Mouse (Mus musculus) macrophage (primary cell): ENCODE measurements around the gene Adk. TPM values are rescaled to one million over a fixed set of nuclear protein-coding genes. Genes with fewer than 3 reads are reported as not detected.

ENCODE experiments used
- H3K27ac ChIP-seq: fragments of 350-480 bp; formaldehyde crosslinking; 2 replicates; pipeline ENCODE4 v1.9.0; 2021
- H3K36me3 ChIP-seq: fragments of 350-480 bp; formaldehyde crosslinking; 2 replicates; pipeline ENCODE4 v1.9.0; 2021; ENCODE audit errors: inconsistent target
- H3K4me3 ChIP-seq: fragments of 350-480 bp; formaldehyde crosslinking; 2 replicates; pipeline ENCODE4 v1.9.0; 2021; ENCODE audit errors: inconsistent target
- H3K79me2 ChIP-seq: fragments of 350-480 bp; formaldehyde crosslinking; 2 replicates; pipeline ENCODE4 v1.9.0; 2021; ENCODE audit errors: inconsistent target
- WGBS: methylation state at CpG from one replicate; pipeline ENCODE4 v1.1.7; 2026; ENCODE audit warnings: inconsistent platforms; ENCODE audit not compliant: missing documents; 5-methylcytosine and 5-hydroxymethylcytosine counted together
- polyA plus RNA-seq: library from polyadenylated mRNA; stranded (reverse); fragments of 250-400 nt; gene quantifications from 3 replicates; pipeline ENCODE4 v1.2.4, GENCODE M21; 2018; ENCODE audit warnings: inconsistent platforms

The Adk gene
- polyA plus RNA-seq, 1 experiment from 2014 or later = 54.9 TPM

DNA sequence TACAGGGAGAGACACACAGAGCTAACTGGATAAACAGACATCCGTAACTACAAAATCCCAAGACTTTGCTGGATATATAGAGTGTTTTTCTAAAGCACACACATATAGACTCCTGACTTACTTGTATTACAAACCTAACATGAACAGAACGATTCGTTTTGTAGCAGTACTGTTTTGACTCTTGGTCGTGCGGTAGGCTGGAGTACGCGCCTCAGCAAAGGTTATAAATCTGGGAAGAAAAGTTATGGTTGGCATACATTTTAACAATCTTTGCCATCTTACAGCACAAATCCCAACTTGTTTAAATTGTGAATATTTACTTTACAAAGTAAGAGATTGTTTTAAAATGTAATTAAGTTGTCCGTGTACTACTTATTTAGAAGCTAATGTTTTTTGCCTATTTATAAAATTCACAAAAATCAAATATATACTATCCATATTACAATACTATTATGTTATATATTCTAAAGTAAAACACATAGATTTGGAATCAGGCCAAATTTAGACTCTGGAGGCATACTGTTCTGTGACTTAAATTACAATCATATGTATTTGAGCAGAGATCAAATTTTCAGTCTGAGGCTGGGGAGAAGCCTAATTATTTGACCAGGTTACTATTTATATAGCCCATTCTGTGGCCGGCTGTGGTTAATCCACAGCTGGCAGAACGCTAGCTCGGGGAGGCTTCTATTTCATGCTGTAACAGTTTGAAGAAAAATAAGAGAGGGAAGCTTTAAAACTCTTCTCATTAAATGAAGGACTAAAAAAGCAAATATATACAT lies 261.4 kb downstream of the Adk start:
- WGBS = 93% methylated on average over 10 of the region's 11 CpGs
- Histone ChIP-seq H3K4me3 (no peak overlapping the region), H3K27ac (no peak overlapping the region), H3K79me2 (no peaks in the 10 kb centered on the region), H3K36me3 (no peaks in the 10 kb centered on the region)

DNA sequence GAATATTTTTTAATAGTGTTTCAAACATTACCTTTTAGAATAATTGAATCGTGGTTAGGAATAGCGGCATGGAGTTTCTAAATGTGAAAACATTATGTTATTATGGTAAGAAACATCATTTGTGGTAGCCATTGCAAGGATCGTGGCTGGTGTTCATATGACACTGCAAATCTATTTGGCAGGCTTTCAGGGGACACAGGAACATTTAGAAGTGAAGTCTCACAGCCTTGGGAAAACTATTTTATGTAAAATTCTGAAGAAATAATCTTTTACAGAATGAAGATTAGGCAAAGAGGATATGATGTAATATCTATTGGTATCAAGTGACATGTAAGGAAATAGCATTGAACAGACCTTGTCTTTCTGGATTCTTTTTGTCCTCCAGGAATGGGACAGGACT lies 262.1 kb downstream of the Adk start:
- no peaks in the 10 kb centered on the region for H3K79me2 ChIP-seq
- no peak overlapping the region for H3K4me3 ChIP-seq
- H3K36me3 ChIP-seq = no peaks in the 10 kb centered on the region
- no peak overlapping the region for H3K27ac ChIP-seq
- 59% methylated on average over 3 of the region's 3 CpGs for WGBS

DNA sequence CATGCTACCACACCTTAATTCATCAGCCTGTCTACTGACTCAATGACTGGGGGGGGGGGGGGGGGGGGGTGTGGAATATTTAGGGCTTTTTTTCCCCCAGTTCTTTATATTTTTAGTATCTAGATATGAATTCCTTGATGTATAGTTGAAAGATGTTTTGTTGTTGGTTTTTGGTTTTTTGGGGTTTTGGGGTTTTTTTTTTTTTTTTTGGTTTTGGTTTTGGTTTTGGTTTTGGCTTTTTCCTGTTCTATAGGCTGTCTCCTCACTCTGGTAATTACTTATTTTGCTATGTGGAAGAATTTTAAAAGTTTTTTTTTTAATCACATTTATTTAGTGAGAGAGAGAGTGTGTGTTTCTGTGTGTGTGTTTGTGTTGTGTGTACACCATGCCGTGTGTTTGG lies 282.5 kb downstream of the Adk start:
- Histone ChIP-seq H3K36me3 (no peaks in the 10 kb centered on the region), H3K27ac (no peak overlapping the region), H3K79me2 (no peaks in the 10 kb centered on the region), H3K4me3 (no peak overlapping the region)
- WGBS = 75% methylated on average over 1 of the region's 1 CpGs

DNA sequence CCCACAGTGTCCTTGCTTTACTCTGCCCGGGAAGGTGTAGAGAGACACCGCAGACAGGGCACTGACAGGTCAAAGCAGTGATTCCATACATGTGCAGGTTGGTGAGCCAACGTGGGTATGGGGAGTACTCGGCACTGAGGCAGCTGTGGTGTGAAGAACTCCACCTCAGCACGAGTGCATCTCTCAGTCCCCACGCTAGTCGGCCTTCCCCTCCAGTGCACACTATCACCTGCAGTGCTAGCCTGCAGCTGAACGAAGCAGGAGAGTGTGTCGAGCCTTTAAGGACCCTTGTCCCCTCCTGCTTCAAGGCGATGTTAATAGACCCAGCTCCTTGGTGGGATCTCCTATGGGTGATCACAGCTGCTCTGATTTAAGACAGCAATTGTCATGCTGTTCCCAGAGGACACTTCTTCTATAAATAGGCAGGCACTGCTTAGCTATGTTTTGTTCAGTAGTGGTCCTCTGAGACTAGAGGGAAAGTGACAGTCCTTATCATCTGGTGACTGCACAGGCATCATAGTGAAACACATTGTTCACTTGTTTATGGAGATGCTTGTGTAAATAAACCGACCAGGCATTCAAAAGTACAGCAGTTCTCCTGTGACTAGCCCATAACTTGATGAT lies 283.4 kb downstream of the Adk start:
- H3K4me3 ChIP-seq = no peak overlapping the region
- H3K36me3 ChIP-seq = no peaks in the 10 kb centered on the region
- WGBS = 94% methylated on average over 11 of the region's 11 CpGs
- no peak overlapping the region for H3K27ac ChIP-seq
- no peaks in the 10 kb centered on the region for H3K79me2 ChIP-seq

DNA sequence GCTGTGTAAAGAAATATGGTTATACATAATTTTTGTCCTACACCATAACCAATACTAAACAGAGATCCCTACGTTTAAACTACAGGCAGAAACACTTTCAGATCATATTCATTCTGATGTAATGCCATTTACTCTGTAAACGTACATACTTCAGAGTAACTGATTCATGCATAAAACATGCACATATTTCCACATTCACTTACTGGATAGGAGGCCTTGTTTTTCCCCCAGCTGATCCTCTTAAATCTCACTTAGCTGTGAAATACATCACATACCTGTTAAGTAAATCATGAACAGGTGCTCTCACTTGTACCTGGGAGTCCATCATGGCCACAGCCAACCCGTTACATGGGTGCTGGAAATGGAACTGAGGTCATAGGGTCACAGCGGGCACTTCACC lies 285.6 kb downstream of the Adk start:
- 94% methylated on average over 4 of the region's 4 CpGs for WGBS
- Histone ChIP-seq H3K27ac (no peak overlapping the region), H3K79me2 (no peaks in the 10 kb centered on the region), H3K36me3 (no peaks in the 10 kb centered on the region), H3K4me3 (no peak overlapping the region)

DNA sequence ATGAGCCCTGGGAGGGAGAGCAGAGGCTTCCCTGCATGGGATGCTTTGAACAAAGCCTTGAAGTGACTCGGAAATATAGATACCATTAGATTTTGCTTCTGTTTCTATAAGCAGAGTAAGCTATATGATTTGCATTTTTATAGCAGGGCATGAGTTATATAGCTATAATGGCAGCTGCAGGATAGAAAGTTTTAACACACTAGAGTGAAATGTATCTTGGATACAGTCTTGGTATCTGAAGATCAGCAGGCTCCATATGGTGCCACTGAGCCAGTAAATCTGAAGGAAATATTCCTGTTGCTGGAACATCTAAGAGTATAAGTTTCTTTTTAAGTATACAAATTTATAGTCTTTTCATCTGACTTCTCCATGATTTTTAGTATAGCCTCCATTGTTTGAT lies 288.8 kb downstream of the Adk start:
- H3K27ac ChIP-seq = no peak overlapping the region
- WGBS = 91% methylated on average over 1 of the region's 1 CpGs
- H3K36me3 ChIP-seq = no peaks in the 10 kb centered on the region
- H3K79me2 ChIP-seq = no peaks in the 10 kb centered on the region
- no peak overlapping the region for H3K4me3 ChIP-seq

DNA sequence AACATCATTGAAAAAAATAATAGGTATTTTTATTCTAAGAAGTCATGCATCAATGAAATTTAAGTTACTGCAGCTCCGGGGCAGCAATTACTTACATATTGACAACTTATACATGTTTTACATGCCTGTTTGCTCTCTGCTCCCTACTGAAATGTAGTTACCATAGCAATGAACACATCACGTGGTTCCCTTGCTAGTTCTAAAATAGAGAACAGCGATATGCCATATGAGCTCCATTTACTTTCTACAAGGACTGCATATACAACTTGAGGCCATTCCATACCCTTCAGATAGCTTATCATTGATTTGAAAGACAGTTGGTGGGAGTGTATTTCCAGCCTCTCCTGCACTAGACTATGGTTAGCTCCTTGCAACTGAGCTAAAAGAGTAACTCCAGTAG lies 290.6 kb downstream of the Adk start:
- no peaks in the 10 kb centered on the region for H3K79me2 ChIP-seq
- 92% methylated on average over 3 of the region's 3 CpGs for WGBS
- no peak overlapping the region for H3K27ac ChIP-seq
- no peak overlapping the region for H3K4me3 ChIP-seq
- H3K36me3 ChIP-seq = no peaks in the 10 kb centered on the region

DNA sequence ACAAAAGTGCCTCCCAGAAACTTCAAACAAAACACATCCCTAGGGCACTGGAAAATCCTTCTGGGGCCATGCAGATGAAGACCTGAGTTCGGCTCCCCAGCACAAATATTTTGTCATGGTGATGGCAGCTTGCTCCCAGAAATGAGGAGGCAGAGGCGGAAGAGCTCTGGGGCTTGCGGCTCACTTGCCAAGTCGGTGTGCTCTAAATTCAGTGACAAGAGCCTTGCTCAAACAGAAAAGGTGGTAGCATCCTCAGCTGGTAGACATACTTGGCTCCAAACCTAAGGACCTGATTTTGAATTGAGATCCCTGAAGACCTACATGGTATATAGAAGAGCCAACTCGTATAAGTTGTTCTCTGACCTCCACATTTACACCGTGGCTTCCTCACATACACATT lies 292.5 kb downstream of the Adk start:
- Histone ChIP-seq H3K4me3 (no peak overlapping the region), H3K79me2 (no peaks in the 10 kb centered on the region), H3K36me3 (no peaks in the 10 kb centered on the region), H3K27ac (no peak overlapping the region)
- WGBS = 91% methylated on average over 6 of the region's 6 CpGs

DNA sequence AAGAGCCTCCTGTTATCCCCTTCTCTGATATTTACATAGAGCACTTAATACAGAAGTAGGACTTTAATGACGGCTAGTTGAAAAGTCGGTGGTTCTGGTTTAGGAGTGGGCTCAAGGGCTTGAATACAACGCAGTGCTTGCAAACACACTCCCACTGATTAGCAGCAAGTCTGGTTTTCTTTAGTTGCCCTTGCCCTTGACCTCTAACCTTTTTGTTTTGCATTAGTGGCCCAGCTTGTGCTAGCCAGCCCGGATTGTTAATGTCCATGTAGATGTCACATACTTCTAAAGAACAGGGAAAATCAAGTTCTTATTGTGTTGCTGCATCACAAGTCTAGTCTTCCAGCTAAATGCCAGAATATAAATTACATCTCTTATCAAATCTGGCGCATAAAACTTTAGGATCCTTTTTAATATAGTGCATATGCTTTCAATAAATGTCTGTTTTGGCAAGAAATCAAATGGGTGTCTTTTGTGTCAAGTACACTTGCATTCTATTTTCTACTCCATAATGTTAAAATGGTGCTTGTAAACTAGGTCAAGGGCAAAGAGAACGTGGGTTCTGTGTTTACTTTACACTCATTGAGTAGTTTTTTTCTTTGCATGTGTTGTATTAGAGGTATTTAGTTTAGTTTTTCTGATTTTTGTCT lies 296.4 kb downstream of the Adk start:
- 96% methylated on average over 6 of the region's 6 CpGs for WGBS
- Histone ChIP-seq H3K36me3 (no peaks in the 10 kb centered on the region), H3K4me3 (no peak overlapping the region), H3K27ac (no peak overlapping the region), H3K79me2 (no peaks in the 10 kb centered on the region)

DNA sequence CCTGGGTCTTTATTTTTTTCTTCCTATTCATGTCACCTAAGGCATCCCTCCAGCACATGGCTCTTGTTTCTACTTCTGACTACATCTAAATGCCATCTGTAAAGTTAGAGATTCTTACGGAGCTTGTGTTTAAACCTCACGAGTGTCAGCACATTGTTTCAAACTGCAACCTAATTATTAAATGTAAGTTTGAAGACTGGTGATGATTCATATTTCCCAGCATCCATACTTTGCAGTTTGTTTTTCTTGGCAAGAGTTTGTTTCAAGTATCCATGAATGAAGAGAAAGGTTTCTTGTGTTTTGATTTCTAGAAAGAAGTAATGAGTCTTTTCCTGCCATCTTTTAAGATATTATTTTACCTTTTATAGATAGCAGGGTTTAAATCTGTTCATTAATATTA lies 299.3 kb downstream of the Adk start:
- Histone ChIP-seq H3K4me3 (no peak overlapping the region), H3K36me3 (no peaks in the 10 kb centered on the region), H3K27ac (no peak overlapping the region), H3K79me2 (no peaks in the 10 kb centered on the region)
- 95% methylated on average over 2 of the region's 2 CpGs for WGBS

DNA sequence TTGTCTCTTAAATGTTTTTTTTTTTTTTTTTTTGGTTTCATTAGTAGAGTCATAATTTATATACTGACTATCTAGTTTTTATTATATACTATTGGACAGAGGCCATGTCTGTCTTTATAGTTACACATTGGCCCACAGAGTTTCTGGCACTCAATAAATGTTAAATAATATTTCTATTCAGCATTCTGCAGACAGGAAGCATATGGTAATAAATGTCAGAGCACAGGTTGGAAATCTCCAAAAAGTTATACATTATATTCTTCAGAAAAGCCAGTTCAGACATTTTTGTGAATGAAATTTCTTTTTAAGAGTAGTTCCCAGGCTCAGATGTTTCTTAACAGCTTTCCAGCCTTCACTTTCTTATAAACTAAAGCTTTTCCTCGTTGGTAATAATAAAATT lies 303.9 kb downstream of the Adk start:
- H3K36me3 ChIP-seq = no peaks in the 10 kb centered on the region
- H3K4me3 ChIP-seq = no peak overlapping the region
- no peaks in the 10 kb centered on the region for H3K79me2 ChIP-seq
- no peak overlapping the region for H3K27ac ChIP-seq
- WGBS = 88% methylated on average over 1 of the region's 1 CpGs

DNA sequence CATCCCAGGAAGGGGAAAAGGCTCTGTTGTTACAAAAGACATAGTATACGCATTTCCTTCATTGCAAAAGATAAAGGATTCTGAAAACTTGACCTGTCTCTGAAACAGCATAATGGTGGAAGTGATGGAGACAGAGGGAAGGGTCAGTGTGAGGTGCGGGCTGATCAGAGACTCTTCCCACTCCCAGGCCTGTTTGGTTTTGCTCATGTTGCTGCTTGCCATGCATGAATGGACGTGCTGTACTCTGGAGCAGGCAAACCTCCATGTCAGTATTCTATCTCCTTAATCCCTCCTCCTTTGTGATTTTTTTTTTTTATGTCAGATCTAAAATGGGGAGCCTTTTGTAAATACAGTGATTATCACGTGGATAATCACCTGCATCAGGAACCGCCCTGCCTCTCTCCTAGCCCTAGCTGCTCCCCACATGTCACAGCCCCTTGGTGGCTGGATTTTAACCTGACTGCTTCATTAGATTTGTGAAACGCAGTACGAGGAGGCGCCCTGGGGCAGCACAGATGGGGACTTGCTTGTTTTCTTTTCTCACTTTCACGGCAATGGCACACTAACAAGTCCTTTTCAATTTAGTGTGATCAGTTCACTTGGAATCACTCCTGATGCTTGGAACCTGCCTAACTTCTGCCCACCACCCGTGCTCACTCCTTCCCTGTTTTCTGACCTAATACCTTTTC lies 307.0 kb downstream of the Adk start:
- no peak overlapping the region for H3K4me3 ChIP-seq
- H3K27ac ChIP-seq = no peak overlapping the region
- WGBS = 95% methylated on average over 10 of the region's 10 CpGs
- no peaks in the 10 kb centered on the region for H3K36me3 ChIP-seq
- H3K79me2 ChIP-seq = no peaks in the 10 kb centered on the region

DNA sequence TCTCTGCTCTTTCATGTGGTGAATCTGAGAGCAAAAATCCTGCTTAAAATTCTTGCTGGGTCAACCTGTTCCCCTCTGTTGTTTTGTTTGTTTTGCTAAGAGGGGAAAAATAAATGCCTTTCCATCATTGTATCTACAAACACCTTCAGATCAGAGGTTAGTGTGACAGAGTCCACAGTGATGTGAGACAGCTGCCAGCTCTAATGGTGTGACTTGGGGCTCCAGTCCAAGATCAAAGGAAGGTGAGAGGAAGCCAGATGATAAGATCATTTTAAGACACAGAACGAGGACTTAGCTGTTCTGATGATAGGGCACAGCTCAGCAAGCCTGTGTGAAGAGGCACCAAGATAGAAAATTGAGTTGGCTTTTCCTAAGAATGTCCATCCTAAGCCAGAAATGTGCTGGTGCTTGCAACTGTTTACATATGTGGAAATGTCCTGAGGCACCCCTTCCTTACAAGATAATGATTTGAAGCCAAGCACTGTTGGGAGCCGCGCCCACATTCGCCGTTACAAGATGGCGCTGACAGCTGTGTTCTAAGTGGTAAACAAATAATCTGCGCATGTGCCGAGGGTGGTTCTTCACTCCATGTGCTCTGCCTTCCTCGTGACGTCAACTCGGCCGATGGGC lies 307.6 kb downstream of the Adk start:
- Histone ChIP-seq H3K27ac (no peak overlapping the region), H3K79me2 (no peaks in the 10 kb centered on the region), H3K36me3 (no peaks in the 10 kb centered on the region), H3K4me3 (no peak overlapping the region)
- 95% methylated on average over 1 of the region's 12 CpGs for WGBS

DNA sequence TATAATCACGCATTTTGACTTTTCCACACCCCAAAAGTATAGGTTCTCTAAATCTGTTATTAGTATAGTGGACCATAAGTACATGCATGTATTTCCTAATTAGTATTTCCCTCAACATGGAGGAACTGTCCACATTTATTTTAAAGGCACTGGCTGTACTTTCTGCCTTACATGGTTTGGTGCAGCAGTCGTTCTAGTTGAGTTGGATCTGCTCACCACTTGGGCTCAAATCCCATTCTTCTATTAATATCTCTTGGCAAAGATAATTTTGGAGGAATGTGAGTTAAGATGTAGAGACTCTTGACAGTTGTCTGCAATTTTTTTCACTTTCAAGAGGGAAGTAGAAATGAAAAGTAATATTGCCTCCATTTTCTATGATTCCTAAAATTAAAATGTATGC lies 314.7 kb downstream of the Adk start:
- no peaks in the 10 kb centered on the region for H3K79me2 ChIP-seq
- no peaks in the 10 kb centered on the region for H3K36me3 ChIP-seq
- WGBS = 97% methylated on average over 2 of the region's 2 CpGs
- H3K27ac ChIP-seq = no peak overlapping the region
- no peak overlapping the region for H3K4me3 ChIP-seq
